Mouse (Mus musculus) embryonic facial prominence, embryonic 14.5 days (tissue): ENCODE data around the gene Fgd5. TPM values are rescaled to one million over a fixed set of nuclear protein-coding genes. Genes with fewer than 3 reads are reported as not detected.

ENCODE experiments used
- ATAC-seq: fragments of 200-750 bp; cut with Nextera tagmentation; 2 replicates; pipeline ENCODE4 v1.8.0; 2017; ENCODE audit warnings: low read depth, moderate number of reproducible peaks, moderate TSS enrichment
- DNase-seq: peaks from one replicate; pipeline ENCODE4 v3.0.0-alpha.2; 2015; ENCODE audit warnings: low spot score
- H3K27ac ChIP-seq: fragments of 300-500 bp; sonication (generic); replicated peaks from 2 replicates; pipeline ENCODE4 v1.5.1; 2014; ENCODE audit warnings: low read depth, mild to moderate bottlenecking, low read length, moderate library complexity
- H3K27me3 ChIP-seq: fragments of 300-500 bp; sonication (generic); replicated peaks from 2 replicates; pipeline ENCODE4 v1.6.1; 2014; ENCODE audit warnings: low read length; ENCODE audit not compliant: control insufficient read depth, insufficient read depth
- H3K36me3 ChIP-seq: fragments of 300-500 bp; sonication (generic); 2 replicates; pipeline ENCODE4 v1.6.1; 2014; ENCODE audit warnings: low read length, mixed read lengths; ENCODE audit not compliant: control insufficient read depth, insufficient read depth
- H3K4me1 ChIP-seq: fragments of 300-500 bp; sonication (generic); 2 replicates; pipeline ENCODE4 v1.6.1; 2014; ENCODE audit warnings: antibody characterized with exemption, low read length; ENCODE audit not compliant: control insufficient read depth, insufficient read depth
- H3K4me2 ChIP-seq: fragments of 300-500 bp; sonication (generic); 2 replicates; pipeline ENCODE4 v1.6.1; 2014; ENCODE audit warnings: low read depth, mild to moderate bottlenecking, low read length, moderate library complexity, mixed read lengths
- H3K4me3 ChIP-seq: fragments of 300-500 bp; sonication (generic); 2 replicates; pipeline ENCODE4 v1.5.1; 2014; ENCODE audit warnings: low read depth, mild to moderate bottlenecking, low read length
- H3K9ac ChIP-seq: fragments of 300-500 bp; sonication (generic); 2 replicates; pipeline ENCODE4 v1.6.1; 2014; ENCODE audit warnings: low read depth, mild to moderate bottlenecking, low read length, moderate library complexity, mixed read lengths
- H3K9me3 ChIP-seq: fragments of 300-500 bp; sonication (generic); 2 replicates; pipeline ENCODE4 v1.6.1; 2016; ENCODE audit warnings: low read length; ENCODE audit not compliant: control insufficient read depth
- WGBS: fragments of 180-500 bp; shearing (Covaris S2); extraction: QIAGEN DNeasy Blood & Tissue Kit; methylation state at CpG from one replicate; pipeline ENCODE4 v1.1.7; 2014; 5-methylcytosine and 5-hydroxymethylcytosine counted together
- polyA plus RNA-seq: library from polyadenylated mRNA; unstranded; fragments of >200 nt; fragmentation: Nextera tagmentation; extraction: Ambion mirVana; gene quantifications from 2 replicates; pipeline ENCODE4 v1.2.1, GENCODE M21; 2014

The Fgd5 gene
- polyA plus RNA-seq, 1 experiment from 2014 or later, result 9.4 TPM

GRCm38 (mm10) chr6:91966006-91966405 is 12.7 kb upstream of the Fgd5 start:
- no peak for ATAC-seq
- no peak overlapping the region for H3K4me2 ChIP-seq
- H3K9ac ChIP-seq, result no peak overlapping the region
- 43% methylated on average over 6 of the region's 6 CpGs for WGBS
- H3K9me3 ChIP-seq, result no peaks in the 10 kb centered on the region
- no peaks in the 10 kb centered on the region for H3K27me3 ChIP-seq
- H3K4me1 ChIP-seq, result no peaks in the 10 kb centered on the region
- no peak overlapping the region for H3K4me3 ChIP-seq
- DNase-seq, result no peak
- H3K27ac ChIP-seq, result no peak overlapping the region
- no peaks in the 10 kb centered on the region for H3K36me3 ChIP-seq

- Histone ChIP-seq H3K4me3 (no peak overlapping the region), H3K4me2 (no peak overlapping the region), H3K27me3 (no peaks in the 10 kb centered on the region), H3K36me3 (no peaks in the 10 kb centered on the region), H3K9me3 (no peaks in the 10 kb centered on the region), H3K27ac (no peak overlapping the region), H3K9ac (no peak overlapping the region), H3K4me1 (no peaks in the 10 kb centered on the region)
- peak; percentile 33; the same call in 1 of the 2 replicates for ATAC-seq
- 46% methylated on average over 7 of the region's 9 CpGs for WGBS
- peak; percentile 60 for DNase-seq
These were observed 6.5 kb upstream of the Fgd5 start for GRCm38 (mm10) chr6:91972201-91972646.

GRCm38 (mm10) chr6:91973972-91974371 is 4.7 kb upstream of the Fgd5 start:
- Histone ChIP-seq H3K9ac (no peak overlapping the region), H3K36me3 (no peaks in the 10 kb centered on the region), H3K4me2 (no peak overlapping the region), H3K4me3 (no peak overlapping the region), H3K9me3 (no peaks in the 10 kb centered on the region), H3K27ac (no peak overlapping the region), H3K27me3 (0 out of 2 replicates have a peak, but pooled peaks cover 2% of the 10 kb centered on the region), H3K4me1 (peaks cover 6% of the 10 kb centered on the region; the same call in 1 of the 2 replicates)
- no peak for ATAC-seq
- 85% methylated on average over 6 of the region's 6 CpGs for WGBS
- DNase-seq, result no peak

- Histone ChIP-seq H3K36me3 (no peaks in the 10 kb centered on the region), H3K27me3 (peaks cover 16% of the 10 kb centered on the region; the same call in 1 of the 2 replicates), H3K27ac (no peak overlapping the region), H3K9me3 (no peaks in the 10 kb centered on the region), H3K4me1 (peaks cover 6% of the 10 kb centered on the region; the same call in 1 of the 2 replicates), H3K4me2 (peak overlapping the region; percentile 96), H3K4me3 (peak overlapping the region; percentile 59), H3K9ac (peak overlapping the region; percentile 69)
- ATAC-seq (no peak), DNase-seq (no peak)
- WGBS, result 9% methylated on average over 23 of the region's 23 CpGs
These were observed 771 bp downstream of the Fgd5 start for GRCm38 (mm10) chr6:91979301-91979996.

GRCm38 (mm10) chr6:91980011-91980410 is 1.3 kb downstream of the Fgd5 start:
- Histone ChIP-seq H3K4me3 (peak overlapping the region; percentile 59), H3K9ac (no peak overlapping the region), H3K27ac (no peak overlapping the region), H3K36me3 (no peaks in the 10 kb centered on the region), H3K27me3 (peaks cover 16% of the 10 kb centered on the region; the same call in 1 of the 2 replicates), H3K9me3 (no peaks in the 10 kb centered on the region), H3K4me2 (peak overlapping the region; percentile 96), H3K4me1 (peaks cover 6% of the 10 kb centered on the region; the same call in 1 of the 2 replicates)
- ATAC-seq, result no peak
- DNase-seq, result no peak
- 64% methylated on average over 3 of the region's 3 CpGs for WGBS

- Histone ChIP-seq H3K9ac (no peak overlapping the region), H3K27ac (no peak overlapping the region), H3K9me3 (no peaks in the 10 kb centered on the region), H3K27me3 (no peaks in the 10 kb centered on the region), H3K36me3 (no peaks in the 10 kb centered on the region), H3K4me2 (no peak overlapping the region), H3K4me3 (no peak overlapping the region), H3K4me1 (no peaks in the 10 kb centered on the region)
- 78% methylated on average over 8 of the region's 8 CpGs for WGBS
- DNase-seq (no peak), ATAC-seq (no peak)
These were observed 11.4 kb downstream of the Fgd5 start for GRCm38 (mm10) chr6:91990101-91990500.

- Histone ChIP-seq H3K27me3 (no peaks in the 10 kb centered on the region), H3K4me2 (no peak overlapping the region), H3K9me3 (no peaks in the 10 kb centered on the region), H3K9ac (no peak overlapping the region), H3K27ac (no peak overlapping the region), H3K36me3 (no peaks in the 10 kb centered on the region), H3K4me1 (no peaks in the 10 kb centered on the region), H3K4me3 (no peak overlapping the region)
- DNase-seq, result no peak
- 78% methylated on average over 2 of the region's 2 CpGs for WGBS
- ATAC-seq, result no peak
These were observed 14.1 kb downstream of the Fgd5 start for GRCm38 (mm10) chr6:91992823-91993222.

GRCm38 (mm10) chr6:91993795-91994505 is 15.3 kb downstream of the Fgd5 start:
- Histone ChIP-seq H3K27me3 (no peaks in the 10 kb centered on the region), H3K4me3 (no peak overlapping the region), H3K4me1 (no peaks in the 10 kb centered on the region), H3K4me2 (no peak overlapping the region), H3K36me3 (no peaks in the 10 kb centered on the region), H3K9me3 (no peaks in the 10 kb centered on the region), H3K9ac (no peak overlapping the region), H3K27ac (no peak overlapping the region)
- ATAC-seq, result no peak
- WGBS, result 60% methylated on average over 8 of the region's 8 CpGs
- no peak for DNase-seq
